Mouse (Mus musculus) layer of hippocampus, postnatal 25 days (tissue): ENCODE measurements at regions not wholly inside any gene's neighbourhood (a gene's known extent, or its start where the extent isn't known, plus 50 kb on each side); places are given as distances from the start of the nearest gene placed in this dataset.

ENCODE experiments used
- DNase-seq, 2 experiments: peaks; one replicate each; pipeline ENCODE4 v3.0.0; 2022; ENCODE audit warnings: mixed read lengths in 2 of 2, low spot score in 1 of 2; ENCODE audit errors: extremely low spot score in 1 of 2

- peak in 1 of 2 experiments; percentile 15 for DNase-seq
Observed at GRCm38 (mm10) chr15:24992665-24993324, 420.8 kb downstream of the Basp1 start.

GRCm38 (mm10) chr15:24990082-24990786 lies 423.3 kb downstream of the Basp1 start:
- DNase-seq, result no peak

- DNase-seq, result no peak
Observed at GRCm38 (mm10) chr15:24980841-24981240, 432.7 kb downstream of the Basp1 start.

GRCm38 (mm10) chr15:24972020-24972419 lies 441.5 kb downstream of the Basp1 start:
- DNase-seq, result no peak

GRCm38 (mm10) chr15:24969391-24969812 lies 444.2 kb downstream of the Basp1 start:
- peak; percentile 9 to 33 for DNase-seq

- no peak for DNase-seq
Observed at GRCm38 (mm10) chr15:24968636-24969317, 444.8 kb downstream of the Basp1 start.

GRCm38 (mm10) chr15:24929742-24930141 lies 483.8 kb downstream of the Basp1 start:
- no peak for DNase-seq

GRCm38 (mm10) chr15:24911866-24912265 lies 501.7 kb downstream of the Basp1 start:
- DNase-seq, result no peak

GRCm38 (mm10) chr15:24911466-24911865 lies 502.1 kb downstream of the Basp1 start:
- DNase-seq, result no peak

- DNase-seq, result peak; percentile 12
Observed at GRCm38 (mm10) chr15:24906957-24907356, 506.6 kb downstream of the Basp1 start.

- DNase-seq, result no peak
Observed at GRCm38 (mm10) chr15:24878846-24879245, 534.7 kb downstream of the Basp1 start.

- no peak for DNase-seq
Observed at GRCm38 (mm10) chr15:24877711-24878598, 535.6 kb downstream of the Basp1 start.

- DNase-seq, result no peak
Observed at GRCm38 (mm10) chr15:24876157-24876731, 537.3 kb downstream of the Basp1 start.

GRCm38 (mm10) chr15:24840271-24840670 lies 573.3 kb downstream of the Basp1 start:
- DNase-seq, result no peak

GRCm38 (mm10) chr15:24838390-24838789 lies 575.2 kb downstream of the Basp1 start:
- no peak for DNase-seq

GRCm38 (mm10) chr15:24827881-24828280 lies 585.7 kb downstream of the Basp1 start:
- no peak for DNase-seq

- no peak for DNase-seq
Observed at GRCm38 (mm10) chr15:24827259-24827658, 586.3 kb downstream of the Basp1 start.

GRCm38 (mm10) chr15:24796836-24797235 lies 616.7 kb downstream of the Basp1 start:
- DNase-seq, result peak in 1 of 2 experiments; percentile 6

- DNase-seq, result no peak
Observed at GRCm38 (mm10) chr15:24793381-24793780, 620.2 kb downstream of the Basp1 start.

- no peak for DNase-seq
Observed at GRCm38 (mm10) chr15:24786336-24786735, 627.2 kb downstream of the Basp1 start.
